Mouse (Mus musculus) thymus, postnatal 10 days (tissue): Measurements from ENCODE around the gene Vmn1r39.
"Not testable (repeated sequence)": the region's sequence is repeated elsewhere in the genome, so short reads cannot be mapped to it uniquely, and the experiment has no call there.

Experiments
- DNase-seq, 2 experiments: peaks; one replicate each; pipeline ENCODE4 v3.0.0; 2021; ENCODE audit warnings: low spot score in 2 of 2

Gene Vmn1r39

GRCm38 (mm10) chr6:66810509-66810908, at the start of gene Vmn1r39:
TSS of gene Vmn1r39 (minus strand) at chr6:66810609.
- DNase-seq = no peak

GRCm38 (mm10) chr6:66859391-66859790, 49.0 kb upstream of the Vmn1r39 start:
- no peak for DNase-seq

GRCm38 (mm10) chr6:66858356-66858755, 47.9 kb upstream of the Vmn1r39 start:
- no peak for DNase-seq

GRCm38 (mm10) chr6:66856236-66856635, 45.8 kb upstream of the Vmn1r39 start:
- DNase-seq = no peak

GRCm38 (mm10) chr6:66848936-66849335, 38.5 kb upstream of the Vmn1r39 start:
- no peak for DNase-seq

GRCm38 (mm10) chr6:66840631-66841030, 30.2 kb upstream of the Vmn1r39 start:
- DNase-seq = not testable (repeated sequence)

- no peak for DNase-seq
Observed at GRCm38 (mm10) chr6:66836932-66837331, 26.5 kb upstream of the Vmn1r39 start.

- DNase-seq = no peak
Observed at GRCm38 (mm10) chr6:66806311-66806710, 4.1 kb downstream of the Vmn1r39 start.

GRCm38 (mm10) chr6:66805713-66806112, 4.7 kb downstream of the Vmn1r39 start:
- no peak for DNase-seq

- DNase-seq = not testable (repeated sequence)
Observed at GRCm38 (mm10) chr6:66782527-66782926, 27.9 kb downstream of the Vmn1r39 start, which contains the start of gene Vmn1r38. TSS of gene Vmn1r38 (minus strand) at chr6:66782627.
